Mouse (Mus musculus) hindbrain, embryonic 15.5 days (tissue): ENCODE measurements around the gene Snupn. TPM values are rescaled to one million over a fixed set of nuclear protein-coding genes. Genes with fewer than 3 reads are reported as not detected.
"Not testable (repeated sequence)": the region's sequence is repeated elsewhere in the genome, so short reads cannot be mapped to it uniquely, and the experiment has no call there.

Experiments used
- ATAC-seq: fragments of 200-750 bp; cut with Nextera tagmentation; 2 replicates; pipeline ENCODE4 v1.8.0; 2017; ENCODE audit warnings: low read depth, moderate number of reproducible peaks, moderate TSS enrichment; ENCODE audit not compliant: low FRiP score
- H3K27ac ChIP-seq: fragments of 300-500 bp; sonication (generic); replicated peaks from 2 replicates; pipeline ENCODE4 v1.5.1; 2015; ENCODE audit warnings: mild to moderate bottlenecking, inconsistent platforms
- H3K27me3 ChIP-seq: fragments of 300-500 bp; sonication (generic); 2 replicates; pipeline ENCODE4 v1.6.1; 2015; ENCODE audit warnings: control low read depth, inconsistent platforms
- H3K36me3 ChIP-seq: fragments of 300-500 bp; sonication (generic); 2 replicates; pipeline ENCODE4 v1.6.1; 2015; ENCODE audit warnings: control low read depth, inconsistent platforms
- H3K4me1 ChIP-seq: fragments of 300-500 bp; sonication (generic); replicated peaks from 2 replicates; pipeline ENCODE4 v1.6.1; 2015; ENCODE audit warnings: control low read depth, inconsistent platforms
- H3K4me2 ChIP-seq: fragments of 300-500 bp; sonication (generic); 2 replicates; pipeline ENCODE4 v1.6.1; 2015; ENCODE audit warnings: moderate library complexity, mild to moderate bottlenecking, inconsistent platforms
- H3K4me3 ChIP-seq: fragments of 300-500 bp; sonication (generic); 2 replicates; pipeline ENCODE4 v1.5.1; 2015; ENCODE audit warnings: mild to moderate bottlenecking, inconsistent platforms
- H3K9ac ChIP-seq: fragments of 300-500 bp; sonication (generic); 2 replicates; pipeline ENCODE4 v1.6.1; 2015; ENCODE audit warnings: inconsistent platforms
- H3K9me3 ChIP-seq: fragments of 300-500 bp; sonication (generic); 2 replicates; pipeline ENCODE4 v1.6.1; 2016; ENCODE audit warnings: control low read depth, inconsistent platforms
- WGBS: fragments of 180-500 bp; shearing (Covaris S2); methylation state at CpG from one replicate; pipeline ENCODE4 v1.1.7; 2015; 5-methylcytosine and 5-hydroxymethylcytosine counted together
- polyA plus RNA-seq: library from polyadenylated mRNA; unstranded; fragments of >200 nt; fragmentation: Nextera tagmentation; extraction: Ambion mirVana; gene quantifications from 2 replicates; pipeline ENCODE4 v1.2.1, GENCODE M21; 2015

The Snupn gene
- polyA plus RNA-seq, 1 experiment from 2014 or later: 27.8 TPM

DNA sequence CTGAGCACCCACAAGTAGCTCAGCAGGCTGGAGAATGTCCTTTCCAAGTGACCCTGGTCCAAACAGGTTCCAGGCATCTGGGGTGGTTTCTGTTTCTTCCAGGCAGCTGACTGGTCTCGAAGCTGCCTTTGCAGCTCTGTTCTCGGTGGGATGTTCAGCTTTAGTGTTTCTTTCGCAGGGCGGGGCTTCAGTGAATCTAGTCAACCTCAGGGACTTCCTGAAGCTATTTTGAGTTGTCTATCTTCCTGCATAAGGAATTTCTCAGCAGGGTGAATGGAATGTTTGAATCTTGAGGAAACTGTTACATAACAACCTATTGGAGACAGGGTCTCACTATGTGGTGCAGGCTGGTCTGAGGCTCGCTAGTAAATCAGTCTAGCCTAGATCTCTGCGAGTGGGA is 29.5 kb downstream of the Snupn start:
- 96% methylated on average over 6 of the region's 6 CpGs for WGBS
- ATAC-seq: no peak
- Histone ChIP-seq H3K4me3 (no peak overlapping the region), H3K4me2 (no peak overlapping the region), H3K36me3 (peaks cover 25% of the 10 kb centered on the region), H3K4me1 (no peaks in the 10 kb centered on the region), H3K27me3 (no peaks in the 10 kb centered on the region), H3K27ac (no peak overlapping the region), H3K9me3 (no peaks in the 10 kb centered on the region), H3K9ac (no peak overlapping the region)

DNA sequence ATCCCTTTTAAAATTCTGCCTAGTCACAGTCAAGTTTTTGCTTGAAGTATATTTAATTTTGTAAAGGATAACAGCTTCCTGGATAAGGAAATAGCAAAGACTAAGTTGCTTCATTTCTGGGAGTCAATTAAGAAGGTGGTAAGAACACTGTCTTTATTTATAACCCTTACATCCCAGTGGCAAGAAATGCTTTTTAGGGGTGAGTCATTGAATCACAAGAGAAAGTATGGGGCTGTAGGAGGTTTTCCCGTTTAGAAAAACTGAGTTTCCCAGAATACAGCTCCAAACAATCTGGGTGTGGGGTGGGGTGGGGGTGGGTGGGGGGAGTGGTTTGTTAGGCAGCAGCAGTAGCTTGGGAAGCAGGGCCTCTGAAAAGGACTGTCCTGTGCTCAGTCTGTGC is 30.8 kb downstream of the Snupn start:
- Histone ChIP-seq H3K27ac (no peak overlapping the region), H3K36me3 (peaks cover 25% of the 10 kb centered on the region), H3K9ac (no peak overlapping the region), H3K4me1 (no peaks in the 10 kb centered on the region), H3K4me2 (no peak overlapping the region), H3K4me3 (no peak overlapping the region), H3K9me3 (no peaks in the 10 kb centered on the region), H3K27me3 (no peaks in the 10 kb centered on the region)
- ATAC-seq: no peak
- WGBS: 71% methylated on average over 1 of the region's 1 CpGs

DNA sequence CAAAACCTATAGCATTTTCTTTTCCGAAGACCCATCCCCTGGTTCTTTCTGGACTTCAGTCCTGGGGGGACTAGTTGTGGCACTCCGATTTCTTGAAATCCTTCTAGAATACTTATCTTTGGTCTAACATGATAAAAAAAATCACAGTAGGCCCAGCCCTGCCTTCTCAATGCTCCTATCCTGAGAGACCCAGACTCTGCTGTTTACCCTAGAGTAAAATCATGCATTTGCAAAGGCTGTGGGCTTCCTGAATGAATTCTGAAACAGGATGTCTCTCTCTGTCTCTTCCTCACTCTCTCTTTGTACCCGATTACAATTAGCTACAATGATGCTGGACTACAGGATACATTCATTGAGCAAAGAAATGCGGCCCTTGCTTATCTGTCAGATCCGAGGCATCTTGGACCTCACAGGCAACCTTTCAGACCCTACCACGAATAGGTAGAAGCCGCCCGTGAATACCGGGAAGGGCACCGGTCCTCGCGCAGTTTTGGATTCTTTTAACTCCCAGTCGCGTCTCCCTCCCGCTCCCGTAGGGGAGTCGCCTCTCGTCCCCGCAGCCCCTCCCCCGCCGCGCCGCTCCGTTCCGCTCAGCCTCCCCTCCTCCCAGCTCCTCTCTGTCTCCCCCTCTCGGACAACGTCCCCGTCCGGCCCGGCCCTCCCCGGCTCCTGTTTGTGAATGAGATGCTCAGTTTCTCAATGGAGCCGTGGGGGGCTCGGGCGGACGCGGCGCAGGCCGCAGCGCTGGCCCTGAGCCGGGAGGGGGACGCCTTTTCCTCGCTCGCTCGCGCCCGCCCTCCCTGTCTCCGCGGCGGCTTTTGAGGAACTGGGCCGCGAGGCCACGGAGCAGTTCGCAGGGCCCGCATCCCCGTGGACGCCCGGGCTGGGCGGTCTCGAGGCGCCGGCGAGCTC is 43.9 kb downstream of the Snupn start, which contains the start of gene Ptpn9:
Gene Ptpn9, plus strand, starts transcription at position 638 of the 912 bp plus-strand sequence.
- Histone ChIP-seq H3K27ac (peak within 1 kb of the TSS; percentile 91), H3K9me3 (no peaks in the 10 kb centered on the region), H3K4me1 (peaks cover 30% of the 10 kb centered on the region), H3K27me3 (no peaks in the 10 kb centered on the region), H3K4me2 (peak within 1 kb of the TSS; percentile 84), H3K4me3 (peak within 1 kb of the TSS; percentile 85), H3K9ac (peak within 1 kb of the TSS; percentile 95), H3K36me3 (no peaks in the 10 kb centered on the region)
- peak; percentile 96 for ATAC-seq
- WGBS: 2% methylated on average over 62 of the region's 62 CpGs

DNA sequence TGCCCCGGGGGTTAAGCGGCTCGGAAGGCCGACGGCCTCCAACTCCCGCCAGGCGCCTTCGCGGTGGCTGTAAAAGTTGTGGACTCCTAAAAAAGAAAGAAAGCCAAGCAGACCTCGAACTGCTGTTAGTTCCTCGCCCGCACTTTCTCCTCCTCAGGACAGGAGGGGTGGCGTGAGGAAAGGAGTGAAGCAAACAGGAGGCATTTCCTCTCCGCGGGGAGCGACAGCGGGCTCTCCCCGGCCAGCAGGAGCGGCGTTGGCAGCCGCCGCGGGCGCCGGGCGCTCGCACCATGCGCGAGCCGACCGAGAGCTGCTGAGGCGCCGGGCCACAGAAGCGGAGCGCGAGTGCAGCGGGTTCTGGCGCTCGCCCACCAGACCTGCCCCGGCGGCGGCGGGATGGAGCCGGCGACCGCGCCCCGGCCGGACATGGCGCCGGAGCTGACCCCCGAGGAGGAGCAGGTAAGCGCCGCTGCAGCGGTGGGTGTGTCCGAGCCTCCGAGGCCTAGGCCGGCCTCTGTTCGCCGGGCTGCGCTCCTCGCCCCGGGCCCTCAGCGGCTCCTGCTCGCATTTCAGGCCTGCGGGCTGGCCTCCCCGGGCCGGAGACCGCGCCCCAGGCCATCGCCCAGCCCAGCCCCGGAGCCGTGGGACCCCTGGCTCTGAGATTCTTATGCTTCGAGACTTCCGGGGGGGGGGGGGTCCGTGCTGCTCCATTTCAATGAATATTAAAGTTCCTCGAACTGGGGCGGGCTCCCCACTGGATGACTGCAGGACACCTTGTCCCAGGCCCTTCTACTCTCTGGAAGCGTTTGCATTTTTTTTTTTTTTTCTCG is 44.7 kb downstream of the Snupn start:
- peak overlapping the region; percentile 95 for H3K9ac ChIP-seq
- peak overlapping the region; percentile 84 for H3K4me2 ChIP-seq
- WGBS: under 1% methylated on average over 71 of the region's 80 CpGs
- H3K4me3 ChIP-seq: peak overlapping the region; percentile 85
- peak; percentile 57 for ATAC-seq
- H3K4me1 ChIP-seq: peaks cover 30% of the 10 kb centered on the region
- H3K36me3 ChIP-seq: no peaks in the 10 kb centered on the region
- H3K27ac ChIP-seq: peak overlapping the region; percentile 91
- no peaks in the 10 kb centered on the region for H3K27me3 ChIP-seq
- H3K9me3 ChIP-seq: no peaks in the 10 kb centered on the region

DNA sequence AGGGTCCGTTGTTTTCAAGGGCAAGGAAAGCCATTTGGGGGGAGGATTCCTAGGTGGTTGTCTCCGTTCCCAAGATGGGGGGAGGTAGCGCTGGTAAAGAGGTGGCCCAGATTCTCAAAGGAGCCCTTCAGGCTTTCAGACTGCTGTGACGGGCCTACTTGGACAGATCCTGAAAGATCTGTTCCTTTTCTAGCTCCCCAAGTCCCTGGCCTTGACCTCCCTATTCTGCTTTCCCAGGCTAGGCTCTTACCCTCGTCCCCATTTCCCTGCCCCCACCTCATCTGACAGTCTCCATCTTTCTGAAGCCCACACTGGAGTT is 45.3 kb downstream of the Snupn start:
- peak overlapping the region; percentile 91 for H3K27ac ChIP-seq
- peak overlapping the region; percentile 95 for H3K9ac ChIP-seq
- peak overlapping the region; percentile 85 for H3K4me3 ChIP-seq
- no peaks in the 10 kb centered on the region for H3K36me3 ChIP-seq
- peak; percentile 18; the same call in 1 of the 2 replicates for ATAC-seq
- H3K27me3 ChIP-seq: no peaks in the 10 kb centered on the region
- H3K9me3 ChIP-seq: no peaks in the 10 kb centered on the region
- WGBS: under 1% methylated on average over 5 of the region's 5 CpGs
- H3K4me2 ChIP-seq: peak overlapping the region; percentile 84
- peaks cover 30% of the 10 kb centered on the region for H3K4me1 ChIP-seq

DNA sequence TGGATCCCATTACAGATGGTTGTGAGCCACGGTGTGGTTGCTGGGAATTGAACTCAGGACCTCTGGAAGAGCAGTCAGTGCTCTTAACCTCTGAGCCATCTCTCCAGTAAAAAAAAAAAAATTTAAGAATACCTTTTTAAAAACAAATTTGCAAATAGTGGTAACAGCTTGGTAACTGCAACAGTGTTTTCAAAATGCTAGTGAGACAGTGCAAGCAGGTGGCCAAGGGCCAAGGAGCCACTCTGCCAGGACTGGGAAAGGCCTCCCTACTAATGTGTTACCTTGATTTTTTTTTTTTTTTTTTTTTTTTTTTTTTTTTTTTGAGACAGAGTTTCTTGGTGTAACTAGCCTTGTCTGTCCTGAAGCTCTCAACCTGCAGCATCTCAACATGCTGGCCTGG is 46.5 kb downstream of the Snupn start:
- not testable (repeated sequence) for H3K36me3 ChIP-seq, H3K9me3 ChIP-seq, ATAC-seq, H3K27ac ChIP-seq, H3K27me3 ChIP-seq, H3K9ac ChIP-seq, H3K4me3 ChIP-seq
- peak overlapping the region; percentile 84 for H3K4me2 ChIP-seq
- H3K4me1 ChIP-seq: peaks cover 30% of the 10 kb centered on the region
- WGBS: 86% methylated on average over 1 of the region's 1 CpGs

DNA sequence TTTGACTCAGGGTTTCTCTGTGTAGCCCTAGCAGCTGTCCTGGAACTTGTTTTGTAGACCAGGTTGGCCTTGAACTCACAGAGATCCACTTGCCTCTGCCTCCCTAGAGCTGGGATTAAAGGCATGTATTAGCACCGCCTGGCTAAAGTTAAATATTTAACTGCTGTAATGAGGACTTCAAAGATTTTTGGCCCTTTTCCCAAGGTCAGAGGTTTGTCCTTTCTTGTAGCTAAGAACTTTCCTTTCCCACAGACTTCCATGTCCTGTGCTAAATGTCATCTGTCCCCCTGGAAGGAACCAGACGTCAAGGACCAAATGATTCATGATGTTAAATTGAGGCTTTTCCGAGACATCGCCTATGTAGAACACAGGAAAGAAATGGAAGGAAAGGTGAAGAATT is 52.3 kb downstream of the Snupn start:
- Histone ChIP-seq H3K36me3 (0 out of 2 replicates have a peak, but pooled peaks cover 6% of the 10 kb centered on the region), H3K4me3 (no peak overlapping the region), H3K4me1 (0 out of 2 replicates have a peak, but pooled peaks cover 10% of the 10 kb centered on the region), H3K9me3 (no peaks in the 10 kb centered on the region), H3K27me3 (no peaks in the 10 kb centered on the region), H3K27ac (no peak overlapping the region), H3K4me2 (no peak overlapping the region), H3K9ac (no peak overlapping the region)
- WGBS: 77% methylated on average over 4 of the region's 4 CpGs
- no peak for ATAC-seq

DNA sequence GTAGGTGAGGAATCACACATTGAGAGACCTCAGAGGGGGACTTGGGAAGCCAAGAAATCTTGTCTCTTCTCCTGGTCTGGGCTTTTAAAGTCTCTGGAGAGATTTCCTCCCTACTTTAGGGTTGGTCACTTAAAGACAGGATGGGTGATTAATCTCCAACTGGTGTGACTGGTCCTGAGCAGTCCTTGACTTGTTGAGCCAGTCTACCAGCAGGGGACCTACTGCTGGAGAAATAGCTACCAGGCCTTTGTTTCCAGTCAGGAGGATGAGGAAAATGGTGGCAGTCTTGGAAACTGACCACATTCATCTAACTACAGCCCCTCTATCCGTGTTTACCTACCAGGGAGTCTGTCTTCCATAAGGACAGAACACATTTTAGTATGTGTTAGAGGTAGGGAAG is 61.7 kb downstream of the Snupn start:
- Histone ChIP-seq H3K4me1 (no peaks in the 10 kb centered on the region), H3K4me2 (no peak overlapping the region), H3K9ac (no peak overlapping the region), H3K9me3 (no peaks in the 10 kb centered on the region), H3K27ac (no peak overlapping the region), H3K4me3 (no peak overlapping the region), H3K36me3 (peaks cover 13% of the 10 kb centered on the region), H3K27me3 (no peaks in the 10 kb centered on the region)
- no peak for ATAC-seq
- WGBS: 94% methylated on average over 1 of the region's 1 CpGs

DNA sequence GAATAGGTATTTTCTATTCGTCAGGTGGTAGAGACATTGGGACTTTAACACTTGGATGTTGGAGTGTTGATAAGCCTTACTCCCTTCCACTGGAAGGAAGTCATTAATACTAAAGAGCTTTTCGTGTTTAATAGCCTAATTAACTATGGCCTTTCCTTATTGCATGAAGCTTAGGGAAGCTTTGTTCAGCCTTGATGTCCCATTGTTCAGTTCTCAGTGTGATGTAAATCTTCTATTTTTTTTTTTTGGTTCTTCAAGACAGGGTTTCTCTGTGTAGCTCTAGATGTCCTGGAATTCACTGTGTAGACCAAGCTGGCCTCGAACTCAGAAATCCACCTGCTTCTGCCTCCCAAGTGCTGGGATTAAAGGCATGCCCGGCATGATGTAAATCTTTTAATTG is 62.2 kb downstream of the Snupn start:
- WGBS: 91% methylated on average over 4 of the region's 4 CpGs
- no peaks in the 10 kb centered on the region for H3K9me3 ChIP-seq

DNA sequence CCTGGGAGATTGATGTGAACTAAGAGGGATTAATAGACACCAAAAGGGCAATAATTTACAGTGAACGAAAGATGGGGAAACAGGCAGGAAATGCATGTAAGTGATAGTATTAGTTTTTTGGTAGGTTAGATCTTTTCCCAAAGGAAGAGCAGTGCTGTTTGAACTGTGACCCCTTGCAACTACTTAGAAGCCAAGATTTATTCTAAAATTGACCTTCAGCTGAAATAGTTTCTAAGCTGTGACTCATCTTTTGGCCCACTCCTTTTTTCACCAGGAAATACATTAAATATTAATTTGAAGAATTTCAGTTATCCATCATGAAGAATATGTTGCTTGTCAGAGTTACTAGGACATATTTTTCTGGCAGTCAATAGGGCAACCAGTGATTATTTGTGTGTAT is 63.1 kb downstream of the Snupn start:
- Histone ChIP-seq H3K4me1 (no peaks in the 10 kb centered on the region), H3K4me3 (no peak overlapping the region), H3K27ac (no peak overlapping the region), H3K36me3 (peaks cover 11% of the 10 kb centered on the region), H3K9ac (no peak overlapping the region), H3K27me3 (no peaks in the 10 kb centered on the region), H3K4me2 (no peak overlapping the region), H3K9me3 (no peaks in the 10 kb centered on the region)
- 94% methylated on average over 1 of the region's 1 CpGs for WGBS
- no peak for ATAC-seq

More for the DNA sequence above, 62.2 kb downstream of the Snupn start:
- Histone ChIP-seq H3K9ac (no peak overlapping the region), H3K4me3 (no peak overlapping the region), H3K4me2 (no peak overlapping the region), H3K36me3 (peaks cover 11% of the 10 kb centered on the region), H3K27me3 (no peaks in the 10 kb centered on the region), H3K27ac (no peak overlapping the region), H3K4me1 (no peaks in the 10 kb centered on the region)
- no peak for ATAC-seq

DNA sequence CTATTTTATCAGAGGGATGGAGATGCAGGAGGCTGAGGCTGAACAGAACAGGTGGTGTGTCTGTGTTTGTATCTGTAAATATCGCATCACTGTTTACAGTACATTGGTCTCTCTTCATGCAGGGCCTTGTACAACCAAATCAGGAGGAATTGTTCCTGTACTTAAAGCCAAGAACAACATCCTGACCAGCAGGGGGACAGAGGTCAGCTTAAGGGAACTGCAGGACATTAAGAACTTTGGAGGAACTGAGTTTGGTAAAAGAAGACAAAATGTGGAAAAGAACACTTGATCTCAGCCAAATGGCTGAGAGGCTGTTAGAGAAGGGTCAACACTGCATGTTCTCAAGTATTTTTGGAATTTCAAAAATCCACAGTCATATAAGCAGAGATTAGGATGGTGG is 64.1 kb downstream of the Snupn start:
- ATAC-seq: no peak
- H3K4me2 ChIP-seq: no peak overlapping the region
- no peaks in the 10 kb centered on the region for H3K27me3 ChIP-seq
- no peaks in the 10 kb centered on the region for H3K9me3 ChIP-seq
- no peak overlapping the region for H3K27ac ChIP-seq
- peaks cover 11% of the 10 kb centered on the region for H3K36me3 ChIP-seq
- no peak overlapping the region for H3K4me3 ChIP-seq
- WGBS: 88% methylated on average over 1 of the region's 1 CpGs
- H3K9ac ChIP-seq: no peak overlapping the region
- H3K4me1 ChIP-seq: no peaks in the 10 kb centered on the region

DNA sequence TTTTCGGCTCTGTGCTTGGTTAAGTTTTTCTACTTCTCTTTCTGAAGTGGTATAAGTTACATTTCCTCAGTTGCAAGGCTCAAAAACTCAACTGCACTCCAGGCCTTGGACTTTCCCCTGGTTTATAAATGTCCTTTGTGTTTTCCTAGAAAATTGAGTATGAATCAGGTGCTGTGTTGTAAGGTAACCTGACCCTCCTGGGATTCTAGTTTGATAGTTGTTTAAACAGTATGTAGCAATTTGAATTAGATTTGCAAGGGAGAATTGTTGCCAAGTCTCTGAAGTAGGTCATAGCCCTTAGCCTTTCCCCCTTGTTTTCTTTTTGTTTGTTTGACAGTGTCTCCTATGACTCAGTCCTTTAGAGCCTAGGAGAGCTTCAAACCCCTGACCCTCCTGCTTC is 67.0 kb downstream of the Snupn start:
- no peak overlapping the region for H3K4me2 ChIP-seq
- peaks cover 28% of the 10 kb centered on the region for H3K36me3 ChIP-seq
- no peak overlapping the region for H3K9ac ChIP-seq
- ATAC-seq: no peak
- H3K4me3 ChIP-seq: no peak overlapping the region
- H3K27ac ChIP-seq: no peak overlapping the region; the same call in 1 of the 2 replicates
- WGBS: 76% methylated on average over 1 of the region's 1 CpGs
- H3K9me3 ChIP-seq: no peaks in the 10 kb centered on the region
- no peaks in the 10 kb centered on the region for H3K27me3 ChIP-seq
- H3K4me1 ChIP-seq: no peaks in the 10 kb centered on the region
